Mouse (Mus musculus) large intestine, adult 2 months (tissue): ENCODE data around the gene Inha. TPM values are rescaled to one million over a fixed set of nuclear protein-coding genes. Genes with fewer than 3 reads are reported as not detected.

Source experiments
- DNase-seq: peaks from one replicate; pipeline ENCODE4 v3.0.0-alpha.2; 2012; ENCODE audit warnings: low read depth, low spot score
- WGBS: fragments of 180-500 bp; shearing (Covaris S2); methylation state at CpG from one replicate; pipeline ENCODE4 v1.1.7; 2018; 5-methylcytosine and 5-hydroxymethylcytosine counted together
- polyA plus RNA-seq: library from polyadenylated mRNA; depleted of rRNA; stranded (reverse); fragments of >200 nt; gene quantifications from 2 replicates; pipeline ENCODE4 v1.2.3, GENCODE M21; 2012

The Inha gene
- polyA plus RNA-seq, 1 experiment: 2.7 TPM

GRCm38 (mm10) chr1:75487405-75488161 lies 19.3 kb upstream of the Inha start:
- WGBS: under 1% methylated on average over 62 of the region's 62 CpGs

GRCm38 (mm10) chr1:75490785-75491551 lies 15.9 kb upstream of the Inha start:
- 88% methylated on average over 34 of the region's 34 CpGs for WGBS
- no peak for DNase-seq

More at GRCm38 (mm10) chr1:75487405-75488161, 19.3 kb upstream of the Inha start:
- no peak for DNase-seq

GRCm38 (mm10) chr1:75492579-75493170 lies 14.2 kb upstream of the Inha start:
- WGBS: 80% methylated on average over 24 of the region's 24 CpGs
- no peak for DNase-seq

GRCm38 (mm10) chr1:75494878-75495548 lies 11.9 kb upstream of the Inha start:
- 50% methylated on average over 12 of the region's 12 CpGs for WGBS
- no peak for DNase-seq

- no peak for DNase-seq
- 87% methylated on average over 4 of the region's 4 CpGs for WGBS
Observed at GRCm38 (mm10) chr1:75498897-75499296, 8.0 kb upstream of the Inha start.

GRCm38 (mm10) chr1:75499441-75499840 lies 7.4 kb upstream of the Inha start:
- no peak for DNase-seq
- 72% methylated on average over 7 of the region's 7 CpGs for WGBS

- 94% methylated on average over 9 of the region's 9 CpGs for WGBS
- no peak for DNase-seq
Observed at GRCm38 (mm10) chr1:75501905-75502304, 5.0 kb upstream of the Inha start.

GRCm38 (mm10) chr1:75502945-75503650 lies 3.8 kb upstream of the Inha start:
- DNase-seq: no peak

GRCm38 (mm10) chr1:75503651-75503980 lies 3.3 kb upstream of the Inha start:
- WGBS: 88% methylated on average over 23 of the region's 23 CpGs
- no peak for DNase-seq

More at GRCm38 (mm10) chr1:75502945-75503650, 3.8 kb upstream of the Inha start:
- 87% methylated on average over 25 of the region's 25 CpGs for WGBS

- DNase-seq: no peak
Observed at GRCm38 (mm10) chr1:75504256-75505045, 2.4 kb upstream of the Inha start.

GRCm38 (mm10) chr1:75505159-75505955 lies 1.5 kb upstream of the Inha start:
- no peak for DNase-seq
- 1% methylated on average over 84 of the region's 84 CpGs for WGBS

More at GRCm38 (mm10) chr1:75504256-75505045, 2.4 kb upstream of the Inha start:
- WGBS: 73% methylated on average over 9 of the region's 9 CpGs

GRCm38 (mm10) chr1:75505956-75506831 lies 683 bp upstream of the Inha start, which contains the start of gene Obsl1:
TSS of gene Obsl1 (minus strand) at chr1:75506452.
- DNase-seq: no peak
- WGBS: 2% methylated on average over 64 of the region's 65 CpGs

- 75% methylated on average over 20 of the region's 20 CpGs for WGBS
- DNase-seq: no peak
Observed at GRCm38 (mm10) chr1:75509586-75509985, 2.7 kb downstream of the Inha start.

GRCm38 (mm10) chr1:75510154-75510553 lies 3.3 kb downstream of the Inha start:
- 69% methylated on average over 5 of the region's 5 CpGs for WGBS
- DNase-seq: no peak

- DNase-seq: no peak
- WGBS: 69% methylated on average over 4 of the region's 4 CpGs
Observed at GRCm38 (mm10) chr1:75511437-75512210, 4.7 kb downstream of the Inha start.

- DNase-seq: no peak
- WGBS: 90% methylated on average over 3 of the region's 3 CpGs
Observed at GRCm38 (mm10) chr1:75512550-75512949, 5.7 kb downstream of the Inha start.
